Mouse (Mus musculus): ENCODE measurements around the gene Klf6. TPM values are rescaled to one million over a fixed set of nuclear protein-coding genes. Genes with fewer than 3 reads are reported as not detected.

The Klf6 gene
- total and polyA plus RNA-seq, 3 experiments: 26.3 to 104 (median 101) TPM

GRCm38 (mm10) chr13:5890035-5890434, 28.8 kb downstream of the Klf6 start:
- TF ChIP-seq TAL1 (conservative IDR thresholded peaks at IDR 0.05; ENCODE audit: low read depth, low read length): no peak
- no peak for TF ChIP-seq POLR2AphosphoS5 (IDR thresholded peaks at IDR 0.05; ENCODE audit: insufficient replicate concordance, low read depth, low read length)
- no peak for TF ChIP-seq GATA2 (IDR thresholded peaks at IDR 0.05; ENCODE audit: borderline replicate concordance, low read depth, low read length)
- no peak for TF ChIP-seq GATA1 (IDR thresholded peaks at IDR 0.05; ENCODE audit: borderline replicate concordance, low read length)
- no peak for TF ChIP-seq CTCF (IDR thresholded peaks at IDR 0.05; ENCODE audit: low read depth, low read length)
- H3K4me3 ChIP-seq (ENCODE audit: low read depth, low read length): no peak overlapping the region
- H3K9me3 ChIP-seq (replicated peaks): no peaks in the 10 kb centered on the region
- no peaks in the 10 kb centered on the region for H3K36me3 ChIP-seq (replicated peaks)
- 0 out of 2 replicates have a peak, but pooled peaks cover 2% of the 10 kb centered on the region for H3K4me1 ChIP-seq (ENCODE audit: insufficient read depth, low read depth, low read length)
- peaks cover 29% of the 10 kb centered on the region for H3K27me3 ChIP-seq (ENCODE audit: insufficient read depth, low read length)
- ATAC-seq (ENCODE audit: extremely low read depth, insufficient number of reproducible peaks, low FRiP score, poor library complexity, severe bottlenecking): no peak
- DNase-seq (ENCODE audit: low spot score): no peak

GRCm38 (mm10) chr13:5892684-5893447, 31.6 kb downstream of the Klf6 start:
- TF ChIP-seq GATA2 (IDR thresholded peaks at IDR 0.05; ENCODE audit: borderline replicate concordance, low read depth, low read length) (no peak), TAL1 (conservative IDR thresholded peaks at IDR 0.05; ENCODE audit: low read depth, low read length) (no peak), POLR2AphosphoS5 (IDR thresholded peaks at IDR 0.05; ENCODE audit: insufficient replicate concordance, low read depth, low read length) (no peak), GATA1 (IDR thresholded peaks at IDR 0.05; ENCODE audit: borderline replicate concordance, low read length) (no peak), CTCF (IDR thresholded peaks at IDR 0.05; ENCODE audit: low read depth, low read length) (no peak)
- H3K9me3 ChIP-seq (replicated peaks): no peaks in the 10 kb centered on the region

GRCm38 (mm10) chr13:5894910-5895309, 33.6 kb downstream of the Klf6 start:
- H3K9me3 ChIP-seq (replicated peaks): no peaks in the 10 kb centered on the region
- ATAC-seq (ENCODE audit: extremely low read depth, insufficient number of reproducible peaks, low FRiP score, poor library complexity, severe bottlenecking) (no peak), DNase-seq (ENCODE audit: low spot score) (no peak)
- H3K4me3 ChIP-seq (ENCODE audit: low read depth, low read length): no peak overlapping the region
- no peaks in the 10 kb centered on the region for H3K4me1 ChIP-seq (ENCODE audit: insufficient read depth, low read depth, low read length)
- no peak for TF ChIP-seq POLR2AphosphoS5 (IDR thresholded peaks at IDR 0.05; ENCODE audit: insufficient replicate concordance, low read depth, low read length)
- TF ChIP-seq CTCF (IDR thresholded peaks at IDR 0.05; ENCODE audit: low read depth, low read length): no peak
- TF ChIP-seq GATA1 (IDR thresholded peaks at IDR 0.05; ENCODE audit: borderline replicate concordance, low read length): no peak
- TF ChIP-seq GATA2 (IDR thresholded peaks at IDR 0.05; ENCODE audit: borderline replicate concordance, low read depth, low read length): no peak
- TF ChIP-seq TAL1 (conservative IDR thresholded peaks at IDR 0.05; ENCODE audit: low read depth, low read length): no peak
- peaks cover 21% of the 10 kb centered on the region for H3K27me3 ChIP-seq (ENCODE audit: insufficient read depth, low read length)
- no peaks in the 10 kb centered on the region for H3K36me3 ChIP-seq (replicated peaks)

More at GRCm38 (mm10) chr13:5892684-5893447, 31.6 kb downstream of the Klf6 start:
- Histone ChIP-seq H3K4me1 (ENCODE audit: insufficient read depth, low read depth, low read length) (0 out of 2 replicates have a peak, but pooled peaks cover 2% of the 10 kb centered on the region), H3K27me3 (ENCODE audit: insufficient read depth, low read length) (peaks cover 29% of the 10 kb centered on the region), H3K36me3 (replicated peaks) (no peaks in the 10 kb centered on the region), H3K4me3 (ENCODE audit: low read depth, low read length) (no peak overlapping the region)
- DNase-seq (ENCODE audit: low spot score) (no peak), ATAC-seq (ENCODE audit: extremely low read depth, insufficient number of reproducible peaks, low FRiP score, poor library complexity, severe bottlenecking) (no peak)

GRCm38 (mm10) chr13:5895851-5896250, 34.6 kb downstream of the Klf6 start:
- H3K36me3 ChIP-seq (replicated peaks): no peaks in the 10 kb centered on the region
- no peaks in the 10 kb centered on the region for H3K9me3 ChIP-seq (replicated peaks)
- DNase-seq (ENCODE audit: low spot score): no peak
- H3K27me3 ChIP-seq (ENCODE audit: insufficient read depth, low read length): peaks cover 21% of the 10 kb centered on the region
- TF ChIP-seq POLR2AphosphoS5 (IDR thresholded peaks at IDR 0.05; ENCODE audit: insufficient replicate concordance, low read depth, low read length): no peak
- TF ChIP-seq GATA2 (IDR thresholded peaks at IDR 0.05; ENCODE audit: borderline replicate concordance, low read depth, low read length): no peak
- TF ChIP-seq GATA1 (IDR thresholded peaks at IDR 0.05; ENCODE audit: borderline replicate concordance, low read length): no peak
- TF ChIP-seq CTCF (IDR thresholded peaks at IDR 0.05; ENCODE audit: low read depth, low read length): no peak
- TF ChIP-seq TAL1 (conservative IDR thresholded peaks at IDR 0.05; ENCODE audit: low read depth, low read length): no peak
- no peaks in the 10 kb centered on the region for H3K4me1 ChIP-seq (ENCODE audit: insufficient read depth, low read depth, low read length)
- no peak for ATAC-seq (ENCODE audit: extremely low read depth, insufficient number of reproducible peaks, low FRiP score, poor library complexity, severe bottlenecking)
- H3K4me3 ChIP-seq (ENCODE audit: low read depth, low read length): no peak overlapping the region

GRCm38 (mm10) chr13:5897176-5897959, 36.1 kb downstream of the Klf6 start:
- peaks cover 15% of the 10 kb centered on the region for H3K27me3 ChIP-seq (ENCODE audit: insufficient read depth, low read length)
- H3K4me1 ChIP-seq (ENCODE audit: insufficient read depth, low read depth, low read length): no peaks in the 10 kb centered on the region
- DNase-seq (ENCODE audit: low spot score): no peak
- no peaks in the 10 kb centered on the region for H3K36me3 ChIP-seq (replicated peaks)
- ATAC-seq (ENCODE audit: extremely low read depth, insufficient number of reproducible peaks, low FRiP score, poor library complexity, severe bottlenecking): no peak
- H3K4me3 ChIP-seq (ENCODE audit: low read depth, low read length): no peak overlapping the region
- no peak for TF ChIP-seq GATA2 (IDR thresholded peaks at IDR 0.05; ENCODE audit: borderline replicate concordance, low read depth, low read length)
- no peak for TF ChIP-seq POLR2AphosphoS5 (IDR thresholded peaks at IDR 0.05; ENCODE audit: insufficient replicate concordance, low read depth, low read length)
- TF ChIP-seq GATA1 (IDR thresholded peaks at IDR 0.05; ENCODE audit: borderline replicate concordance, low read length): no peak
- no peak for TF ChIP-seq CTCF (IDR thresholded peaks at IDR 0.05; ENCODE audit: low read depth, low read length)
- TF ChIP-seq TAL1 (conservative IDR thresholded peaks at IDR 0.05; ENCODE audit: low read depth, low read length): no peak
- no peaks in the 10 kb centered on the region for H3K9me3 ChIP-seq (replicated peaks)

- H3K9me3 ChIP-seq (replicated peaks): no peaks in the 10 kb centered on the region
- ATAC-seq (ENCODE audit: extremely low read depth, insufficient number of reproducible peaks, low FRiP score, poor library complexity, severe bottlenecking) (no peak), DNase-seq (ENCODE audit: low spot score) (no peak)
- no peaks in the 10 kb centered on the region for H3K4me1 ChIP-seq (ENCODE audit: insufficient read depth, low read depth, low read length)
- no peak for TF ChIP-seq GATA2 (IDR thresholded peaks at IDR 0.05; ENCODE audit: borderline replicate concordance, low read depth, low read length)
- TF ChIP-seq TAL1 (conservative IDR thresholded peaks at IDR 0.05; ENCODE audit: low read depth, low read length): no peak
- TF ChIP-seq CTCF (IDR thresholded peaks at IDR 0.05; ENCODE audit: low read depth, low read length): no peak
- no peak for TF ChIP-seq POLR2AphosphoS5 (IDR thresholded peaks at IDR 0.05; ENCODE audit: insufficient replicate concordance, low read depth, low read length)
- no peak for TF ChIP-seq GATA1 (IDR thresholded peaks at IDR 0.05; ENCODE audit: borderline replicate concordance, low read length)
- peaks cover 11% of the 10 kb centered on the region for H3K27me3 ChIP-seq (ENCODE audit: insufficient read depth, low read length)
- H3K4me3 ChIP-seq (ENCODE audit: low read depth, low read length): no peak overlapping the region
- no peaks in the 10 kb centered on the region for H3K36me3 ChIP-seq (replicated peaks)
Observed at GRCm38 (mm10) chr13:5899021-5899420, 37.7 kb downstream of the Klf6 start.

Data from G1E (cell line).